ENCODE assay signal across 8 mouse cellular contexts in genomic region chr13:14063013-14063941, GRCm38 (mm10). TPM values are rescaled to one million over a fixed set of nuclear protein-coding genes. Genes with fewer than 3 reads are reported as not detected.
DNase-seq lines count a peak whose midpoint lies in the region; ATAC-seq and TF ChIP-seq lines count a peak whose summit lies in the region.

Gene Arid4b (plus strand): TSS chr13:14063232.
Gene Ggps1 (minus strand): TSS chr13:14063488.

- no peak for TF ChIP-seq EP300 in CH12.LX (IDR thresholded peaks at IDR 0.05; ENCODE audit: low read length)

- DNase-seq in CH12.LX (ENCODE audit: extremely low read depth) = peak; percentile 98
- peak; percentile 97 for DNase-seq in c-Kit-positive CD71-positive TER-119-negative erythroid progenitor cells, embryonic 14.5 days (ENCODE audit: low read depth)
- peak; percentile 96 for DNase-seq in forebrain, embryonic 11.5 days (ENCODE audit: low spot score)
- DNase-seq in kidney, postnatal 36 days = peak; percentile 96 to 98
- DNase-seq in telencephalon, adult 2 months (ENCODE audit: low read depth, low spot score) = peak; percentile 100

- H3K79me2 ChIP-seq in CH12.LX (replicated peaks; ENCODE audit: control insufficient read depth, extremely low read depth, insufficient read depth, poor library complexity, severe bottlenecking) = peaks cover 56% of the 10 kb centered on the region

- peaks cover 4 to 39% of the 10 kb centered on the region in 2 experiments for H3K4me1 ChIP-seq in CH12.LX (ENCODE audit: control insufficient read depth in 1 of 2, insufficient read depth in 2 of 2)
- peaks cover 2% of the 10 kb centered on the region; the same call in 1 of the 2 replicates for H3K4me1 ChIP-seq in forebrain, embryonic 11.5 days (replicated peaks; ENCODE audit: control insufficient read depth, insufficient read depth, low read length)
- H3K4me1 ChIP-seq in heart, embryonic 16.5 days (ENCODE audit: control insufficient read depth, insufficient read depth, low read length) = peaks cover 16% of the 10 kb centered on the region
- H3K4me1 ChIP-seq in liver, embryonic 15.5 days (replicated peaks) = peaks cover 36% of the 10 kb centered on the region
- peaks cover 21% of the 10 kb centered on the region for H3K4me1 ChIP-seq in neural tube, embryonic 12.5 days

- peaks cover 3 to 24% of the 10 kb centered on the region in 2 experiments for H3K36me3 ChIP-seq in CH12.LX (replicated peaks in 1 of 2; ENCODE audit: control insufficient read depth in 1 of 2, insufficient read depth in 1 of 2, low read length in 1 of 2)
- H3K36me3 ChIP-seq in forebrain, embryonic 11.5 days (ENCODE audit: control insufficient read depth, insufficient read depth, low read length) = no peaks in the 10 kb centered on the region
- H3K36me3 ChIP-seq in heart, embryonic 16.5 days (ENCODE audit: control insufficient read depth, insufficient read depth) = peaks cover 3% of the 10 kb centered on the region; the same call in 1 of the 2 replicates
- peaks cover 3% of the 10 kb centered on the region for H3K36me3 ChIP-seq in liver, embryonic 15.5 days (replicated peaks)
- no peaks in the 10 kb centered on the region; the same call in 1 of the 2 replicates for H3K36me3 ChIP-seq in neural tube, embryonic 12.5 days

- peak within 1 kb of the TSS; percentile 95 for H3K9ac ChIP-seq in CH12.LX (ENCODE audit: insufficient read depth, low read depth)
- H3K9ac ChIP-seq in forebrain, embryonic 11.5 days (ENCODE audit: low read length) = peak within 1 kb of the TSS; percentile 97
- H3K9ac ChIP-seq in heart, embryonic 16.5 days (ENCODE audit: low read length) = peak within 1 kb of the TSS; percentile 96
- peak within 1 kb of the TSS; percentile 99 for H3K9ac ChIP-seq in liver, embryonic 15.5 days
- H3K9ac ChIP-seq in neural tube, embryonic 12.5 days = peak within 1 kb of the TSS; percentile 98

- peak within 1 kb of the TSS; percentile 83 for H3K27ac ChIP-seq in CH12.LX (ENCODE audit: insufficient read depth, low read depth)
- peak within 1 kb of the TSS; percentile 97 for H3K27ac ChIP-seq in forebrain, embryonic 11.5 days (ENCODE audit: low read depth, low read length)
- H3K27ac ChIP-seq in heart, embryonic 16.5 days (ENCODE audit: low read length) = peak within 1 kb of the TSS; percentile 97
- peak within 1 kb of the TSS; percentile 95 for H3K27ac ChIP-seq in liver, embryonic 15.5 days (replicated peaks)
- peak within 1 kb of the TSS; percentile 96 for H3K27ac ChIP-seq in neural tube, embryonic 12.5 days

- H3K27me3 ChIP-seq in CH12.LX (replicated peaks) = no peaks in the 10 kb centered on the region
- H3K27me3 ChIP-seq in forebrain, embryonic 11.5 days (ENCODE audit: control insufficient read depth, insufficient read depth, low read length) = no peaks in the 10 kb centered on the region
- no peaks in the 10 kb centered on the region for H3K27me3 ChIP-seq in heart, embryonic 16.5 days (ENCODE audit: control insufficient read depth, insufficient read depth, low read length)
- no peaks in the 10 kb centered on the region for H3K27me3 ChIP-seq in liver, embryonic 15.5 days
- H3K27me3 ChIP-seq in neural tube, embryonic 12.5 days (replicated peaks) = no peaks in the 10 kb centered on the region

- H3K4me3 ChIP-seq in CH12.LX (replicated peaks in 1 of 3; ENCODE audit: low read depth in 2 of 3, low read length in 2 of 3, poor library complexity in 1 of 3) = peak within 1 kb of the TSS; percentile 69 to 94 (median 88)
- peak within 1 kb of the TSS; percentile 99 for H3K4me3 ChIP-seq in forebrain, embryonic 11.5 days (ENCODE audit: low read depth, low read length)
- H3K4me3 ChIP-seq in heart, embryonic 16.5 days (ENCODE audit: low read length) = peak within 1 kb of the TSS; percentile 92
- peak within 1 kb of the TSS; percentile 99 for H3K4me3 ChIP-seq in liver, embryonic 15.5 days (replicated peaks)
- peak within 1 kb of the TSS; percentile 99 for H3K4me3 ChIP-seq in neural tube, embryonic 12.5 days

- peak; percentile 71 for TF ChIP-seq POLR2A in CH12.LX (IDR thresholded peaks at IDR 0.05; ENCODE audit: low read depth, low read length)

- TF ChIP-seq CTCF in CH12.LX (conservative IDR thresholded peaks at IDR 0.05 in 1 of 2, IDR thresholded peaks at IDR 0.05 in 1 of 2; ENCODE audit: low read depth in 2 of 2, low read length in 2 of 2) = no peak

- in situ Hi-C loops in CH12.LX (cut with MboI; ENCODE audit: low pct_ligation_motif_present, low pct_unique_long_range_greater_than_20kb, low sequenced_read_pairs) = no loop called here

- dilution Hi-C loops in CH12.LX (cut with MboI; ENCODE audit: extremely low pct_ligation_motif_present, extremely low pct_unique_long_range_greater_than_20kb, low sequenced_read_pairs) = no loop called here

- under 1% methylated on average over 64 of the region's 64 CpGs for WGBS in forebrain, embryonic 11.5 days
- under 1% methylated on average over 62 of the region's 64 CpGs for WGBS in heart, embryonic 16.5 days
- WGBS in liver, embryonic 15.5 days (ENCODE audit: insufficient replicate concordance) = under 1% methylated on average over 64 of the region's 64 CpGs
- WGBS in neural tube, embryonic 12.5 days = under 1% methylated on average over 62 of the region's 64 CpGs

- H3K4me2 ChIP-seq in CH12.LX (ENCODE audit: insufficient read depth, low read depth, poor library complexity, severe bottlenecking) = peak within 1 kb of the TSS; percentile 95
- H3K4me2 ChIP-seq in forebrain, embryonic 11.5 days (ENCODE audit: low read depth, low read length, severe bottlenecking) = peak within 1 kb of the TSS; percentile 71
- H3K4me2 ChIP-seq in heart, embryonic 16.5 days (ENCODE audit: low read depth, low read length) = peak within 1 kb of the TSS; percentile 81
- H3K4me2 ChIP-seq in liver, embryonic 15.5 days = peak within 1 kb of the TSS; percentile 80
- peak within 1 kb of the TSS; percentile 82 for H3K4me2 ChIP-seq in neural tube, embryonic 12.5 days (replicated peaks)

- TF ChIP-seq RAD21 in CH12.LX (IDR thresholded peaks at IDR 0.05; ENCODE audit: low read depth, low read length) = no peak

- peak; percentile 97 for ATAC-seq in forebrain, embryonic 11.5 days (replicated peaks; ENCODE audit: low FRiP score)
- ATAC-seq in heart, embryonic 16.5 days (replicated peaks; ENCODE audit: extremely low read depth, insufficient read depth, low FRiP score) = peak; percentile 97
- peak; percentile 95 for ATAC-seq in liver, embryonic 15.5 days (ENCODE audit: insufficient read depth)
- peak; percentile 98 for ATAC-seq in neural tube, embryonic 12.5 days (ENCODE audit: low FRiP score, low read depth)

- no peaks in the 10 kb centered on the region for H3K9me3 ChIP-seq in CH12.LX (replicated peaks; ENCODE audit: low read length)
- H3K9me3 ChIP-seq in forebrain, embryonic 11.5 days (ENCODE audit: control insufficient read depth, low read length) = no peaks in the 10 kb centered on the region
- no peaks in the 10 kb centered on the region for H3K9me3 ChIP-seq in heart, embryonic 16.5 days (replicated peaks; ENCODE audit: control insufficient read depth, low read length)
- H3K9me3 ChIP-seq in liver, embryonic 15.5 days (replicated peaks) = no peaks in the 10 kb centered on the region
- no peaks in the 10 kb centered on the region for H3K9me3 ChIP-seq in neural tube, embryonic 12.5 days

TF ChIP-seq in CH12.LX, 34 proteins besides CTCF, POLR2A, EP300 and RAD21 (continues in another document):
- TF ChIP-seq IRF4 (IDR thresholded peaks at IDR 0.05; ENCODE audit: low read depth, low read length) = 0 out of 2 replicates have a peak, but pooled peaks have one; percentile 19
- TF ChIP-seq JUN (IDR thresholded peaks at IDR 0.05; ENCODE audit: insufficient read depth, low read depth, low read length) = no peak
- no peak for TF ChIP-seq ZC3H11A (IDR thresholded peaks at IDR 0.05; ENCODE audit: low read depth, low read length)
- peak; percentile 61; the same call in 1 of the 2 replicates for TF ChIP-seq ZMIZ1 (IDR thresholded peaks at IDR 0.05; ENCODE audit: low read depth, low read length)
- TF ChIP-seq MEF2A (IDR thresholded peaks at IDR 0.05; ENCODE audit: borderline replicate concordance, low read depth, low read length) = no peak
- peak; percentile 77 for TF ChIP-seq TCF12 (IDR thresholded peaks at IDR 0.05; ENCODE audit: low read depth, low read length)
- TF ChIP-seq PAX5 (IDR thresholded peaks at IDR 0.05; ENCODE audit: low read length) = no peak
- peak; percentile 94 for TF ChIP-seq HCFC1 (IDR thresholded peaks at IDR 0.05; ENCODE audit: low read depth, low read length)
- TF ChIP-seq NELFE (IDR thresholded peaks at IDR 0.05; ENCODE audit: low read depth, low read length) = peak; percentile 74
- no peak for TF ChIP-seq RCOR1 (conservative IDR thresholded peaks at IDR 0.05; ENCODE audit: low read depth, low read length)
- TF ChIP-seq MXI1 (IDR thresholded peaks at IDR 0.05; ENCODE audit: low read depth, low read length) = peak; percentile 34; the same call in 1 of the 2 replicates
- TF ChIP-seq ZKSCAN1 (IDR thresholded peaks at IDR 0.05; ENCODE audit: borderline replicate concordance, low read depth, low read length) = no peak
- TF ChIP-seq CHD2 (IDR thresholded peaks at IDR 0.05; ENCODE audit: low read length) = peak; percentile 71
- TF ChIP-seq MAFK (IDR thresholded peaks at IDR 0.05; ENCODE audit: insufficient replicate concordance, low read length) = no peak
- TF ChIP-seq POLR2AphosphoS2 (IDR thresholded peaks at IDR 0.05; ENCODE audit: low read depth, low read length) = peak; percentile 45; the same call in 1 of the 2 replicates
- no peak for TF ChIP-seq JUND (conservative IDR thresholded peaks at IDR 0.05; ENCODE audit: low read depth, low read length)
- no peak for TF ChIP-seq TBP (conservative IDR thresholded peaks at IDR 0.05; ENCODE audit: low read depth, low read length)

RNA-seq across cellular contexts. Expression of gene Arid4b, which starts in this region (rescaled TPM):
- total RNA-seq in CH12.LX (2012; rRNA removed) = 9.7 and 9.9 TPM in 2 replicates
- 9.2 and 12.1 TPM in 2 replicates for total RNA-seq in CH12.LX (2014; rRNA removed)
- 16.4 and 17.1 TPM in 2 replicates for polyA plus RNA-seq in CH12.LX (2012; ENCODE audit: insufficient read length, low read depth)
- 84.1 and 97.3 TPM in 2 replicates for polyA plus RNA-seq in forebrain, embryonic 11.5 days (2014; fragmentation: Nextera tagmentation; extraction: Ambion mirVana)
- 39.5 and 46.7 TPM in 2 replicates for polyA plus RNA-seq in heart, embryonic 16.5 days (2015; fragmentation: Nextera tagmentation; extraction: Ambion mirVana)
- 16.8 and 19.3 TPM in 2 replicates for polyA plus RNA-seq in liver, embryonic 15.5 days (2015; fragmentation: Nextera tagmentation; extraction: Ambion mirVana)
- polyA plus RNA-seq in neural tube, embryonic 12.5 days (2016; fragmentation: Nextera tagmentation; extraction: Ambion mirVana) = 93.8 and 94.1 TPM in 2 replicates

RNA-seq across cellular contexts. Expression of gene Ggps1, which starts in this region (rescaled TPM):
- total RNA-seq in CH12.LX (2012; rRNA removed) (21.6 and 21.9 TPM in 2 replicates), CH12.LX (2014; rRNA removed) (48.7 and 53.8 TPM in 2 replicates)
- 27.5 and 38.0 TPM in 2 replicates for polyA plus RNA-seq in CH12.LX (2012; ENCODE audit: insufficient read length, low read depth)
- polyA plus RNA-seq in forebrain, embryonic 11.5 days (2014; fragmentation: Nextera tagmentation; extraction: Ambion mirVana) = 64.9 and 71.9 TPM in 2 replicates
- 38.0 and 43.8 TPM in 2 replicates for polyA plus RNA-seq in heart, embryonic 16.5 days (2015; fragmentation: Nextera tagmentation; extraction: Ambion mirVana)
- 9.7 and 11.3 TPM in 2 replicates for polyA plus RNA-seq in liver, embryonic 15.5 days (2015; fragmentation: Nextera tagmentation; extraction: Ambion mirVana)
- 71.5 and 72.9 TPM in 2 replicates for polyA plus RNA-seq in neural tube, embryonic 12.5 days (2016; fragmentation: Nextera tagmentation; extraction: Ambion mirVana)

Comparison
In these comparisons a context has a peak if more than half of its experiments do, and no peak if none do; other contexts are left out.
1. Peak in every context shown above with its lines: DNase-seq, ATAC-seq, H3K4me3 ChIP-seq and H3K27ac ChIP-seq.